Mouse (Mus musculus): Measurements from ENCODE around the gene Myrip. TPM values are rescaled to one million over a fixed set of nuclear protein-coding genes. Genes with fewer than 3 reads are reported as not detected.

Gene Myrip
- total and polyA plus RNA-seq, 3 experiments = 0.03 TPM; not detected in 2

GRCm38 (mm10) chr9:120283556-120283955 is 17.8 kb upstream of the Myrip start:
- H3K9ac ChIP-seq (ENCODE audit: control insufficient read depth, low read depth, low read length, poor library complexity, severe bottlenecking) = no peak overlapping the region
- no peak overlapping the region for H3K4me3 ChIP-seq (ENCODE audit: control insufficient read depth in 1 of 2, insufficient read depth in 1 of 2, low read depth in 2 of 2, low read length in 2 of 2)
- no peaks in the 10 kb centered on the region for H3K27me3 ChIP-seq (ENCODE audit: control insufficient read depth in 1 of 2, insufficient read depth in 2 of 2, low read length in 2 of 2)
- TF ChIP-seq E2F4 (IDR thresholded peaks at IDR 0.05; ENCODE audit: borderline replicate concordance, low read depth, low read length) (no peak), RCOR1 (IDR thresholded peaks at IDR 0.05; ENCODE audit: low read depth, low read length) (no peak), NELFE (IDR thresholded peaks at IDR 0.05; ENCODE audit: low read depth, low read length) (no peak), POLR2AphosphoS2 (IDR thresholded peaks at IDR 0.05; ENCODE audit: low read length) (no peak), ZMIZ1 (IDR thresholded peaks at IDR 0.05; ENCODE audit: low read depth, low read length) (no peak), CHD2 (IDR thresholded peaks at IDR 0.05; ENCODE audit: low read length) (no peak), ZNF384 (IDR thresholded peaks at IDR 0.05; ENCODE audit: low read depth, low read length) (no peak), POLR2AphosphoS5 (IDR thresholded peaks at IDR 0.05; ENCODE audit: borderline replicate concordance, low read depth, low read length) (no peak), EP300 (IDR thresholded peaks at IDR 0.05; ENCODE audit: low read depth in 1 of 2, low read length in 2 of 2) (no peak), MAFK (IDR thresholded peaks at IDR 0.05; ENCODE audit: borderline replicate concordance, low read depth, low read length) (no peak), MAZ (IDR thresholded peaks at IDR 0.05; ENCODE audit: low read depth, low read length) (no peak), HCFC1 (IDR thresholded peaks at IDR 0.05; ENCODE audit: low read depth, low read length) (no peak), SMC3 (IDR thresholded peaks at IDR 0.05; ENCODE audit: low read depth, low read length) (no peak), MXI1 (IDR thresholded peaks at IDR 0.05; ENCODE audit: low read depth, low read length) (no peak)
- no peak overlapping the region for H3K27ac ChIP-seq (ENCODE audit: control insufficient read depth, low read depth, low read length)
- H3K36me3 ChIP-seq (ENCODE audit: control insufficient read depth in 1 of 2, insufficient read depth in 2 of 2, low read length in 2 of 2) = no peaks in the 10 kb centered on the region
- no peaks in the 10 kb centered on the region for H3K79me2 ChIP-seq (ENCODE audit: control insufficient read depth, insufficient read depth, low read length, poor library complexity)
- no peaks in the 10 kb centered on the region for H3K4me1 ChIP-seq (ENCODE audit: control insufficient read depth in 1 of 2, insufficient read depth in 2 of 2, low read length in 2 of 2)
- no peak for DNase-seq (ENCODE audit: low read depth, low spot score)
- no peaks in the 10 kb centered on the region for H3K9me3 ChIP-seq (replicated peaks; ENCODE audit: insufficient read depth, low read length)

GRCm38 (mm10) chr9:120288011-120288410 is 13.3 kb upstream of the Myrip start:
- DNase-seq (ENCODE audit: low read depth, low spot score) = no peak
- no peak overlapping the region for H3K27ac ChIP-seq (ENCODE audit: control insufficient read depth, low read depth, low read length)
- TF ChIP-seq POLR2A (IDR thresholded peaks at IDR 0.05; ENCODE audit: control insufficient read depth in 1 of 2, insufficient read depth in 1 of 2, low read depth in 1 of 2, low read length in 2 of 2, poor library complexity in 1 of 2) (no peak), TAL1 (IDR thresholded peaks at IDR 0.05; ENCODE audit: low read length) (no peak), EP300 (IDR thresholded peaks at IDR 0.05; ENCODE audit: low read depth in 1 of 2, low read length in 2 of 2) (no peak), POLR2AphosphoS2 (IDR thresholded peaks at IDR 0.05; ENCODE audit: low read length) (no peak), E2F4 (IDR thresholded peaks at IDR 0.05; ENCODE audit: borderline replicate concordance, low read depth, low read length) (no peak), GABPA (IDR thresholded peaks at IDR 0.05; ENCODE audit: low read depth, low read length) (no peak), SIN3A (IDR thresholded peaks at IDR 0.05; ENCODE audit: low read length) (no peak), TCF12 (IDR thresholded peaks at IDR 0.05; ENCODE audit: low read depth, low read length) (no peak), GATA1 (IDR thresholded peaks at IDR 0.05; ENCODE audit: low read depth, low read length) (no peak), POLR2AphosphoS5 (IDR thresholded peaks at IDR 0.05; ENCODE audit: borderline replicate concordance, low read depth, low read length) (no peak), ZKSCAN1 (IDR thresholded peaks at IDR 0.05; ENCODE audit: low read depth, low read length) (no peak), MEF2A (IDR thresholded peaks at IDR 0.05; ENCODE audit: extremely low read depth, insufficient replicate concordance, low read depth, low read length, poor library complexity, severe bottlenecking) (no peak)
- H3K4me1 ChIP-seq (ENCODE audit: control insufficient read depth in 1 of 2, insufficient read depth in 2 of 2, low read length in 2 of 2) = no peaks in the 10 kb centered on the region
- H3K9ac ChIP-seq (ENCODE audit: control insufficient read depth, low read depth, low read length, poor library complexity, severe bottlenecking) = no peak overlapping the region
- no peaks in the 10 kb centered on the region for H3K79me2 ChIP-seq (ENCODE audit: control insufficient read depth, insufficient read depth, low read length, poor library complexity)
- no peaks in the 10 kb centered on the region for H3K36me3 ChIP-seq (ENCODE audit: control insufficient read depth in 1 of 2, insufficient read depth in 2 of 2, low read length in 2 of 2)
- no peak overlapping the region for H3K4me3 ChIP-seq (ENCODE audit: control insufficient read depth in 1 of 2, insufficient read depth in 1 of 2, low read depth in 2 of 2, low read length in 2 of 2)
- H3K27me3 ChIP-seq (ENCODE audit: control insufficient read depth in 1 of 2, insufficient read depth in 2 of 2, low read length in 2 of 2) = no peaks in the 10 kb centered on the region
- no peaks in the 10 kb centered on the region for H3K9me3 ChIP-seq (replicated peaks; ENCODE audit: insufficient read depth, low read length)

Measured in MEL (cell line).